Comparison of ENCODE assay signal across 8 mouse cellular contexts in genomic region chr11:97664339-97664665, GRCm38 (mm10). TPM values are rescaled to one million over a fixed set of nuclear protein-coding genes. Genes with fewer than 3 reads are reported as not detected.
DNase-seq lines count a peak whose midpoint lies in the region; ATAC-seq and TF ChIP-seq lines count a peak whose summit lies in the region.

No protein-coding gene starts in this region.

- peak overlapping the region; percentile 67 for H3ac ChIP-seq in myocyte (ENCODE audit: control insufficient read depth, insufficient read length)

- no peak for TF ChIP-seq CTCF in left cerebral cortex, adult 2 months (IDR thresholded peaks at IDR 0.05)

- 1% methylated on average over 6 of the region's 8 CpGs for WGBS in hindbrain, embryonic 16.5 days

- H3K4me1 ChIP-seq in brown adipose tissue, adult 24 weeks (ENCODE audit: control insufficient read depth, insufficient read depth, insufficient read length, low read length): peaks cover 2% of the 10 kb centered on the region; the same call in 1 of the 2 replicates
- H3K4me1 ChIP-seq in hindbrain, embryonic 16.5 days (ENCODE audit: control insufficient read depth, insufficient read depth, low read depth, low read length): peaks cover 46% of the 10 kb centered on the region

- ATAC-seq in hindbrain, embryonic 16.5 days: no peak

- no peak for DNase-seq in left cerebral cortex, adult 2 months (ENCODE audit: extremely low spot score in 1 of 2, low spot score in 2 of 2)
- no peak for DNase-seq in left cerebral cortex, adult 11 months (ENCODE audit: low spot score)
- DNase-seq in ovary, postnatal 10 days (ENCODE audit: low spot score): no peak
- no peak for DNase-seq in adrenal gland, postnatal 36 days
- no peak for DNase-seq in gastrocnemius, postnatal 25 days

- H3K4me3 ChIP-seq in left cerebral cortex, adult 2 months: peak overlapping the region; percentile 75
- peak overlapping the region; percentile 88 for H3K4me3 ChIP-seq in brown adipose tissue, adult 24 weeks (ENCODE audit: insufficient read depth, low read depth, low read length)
- H3K4me3 ChIP-seq in hindbrain, embryonic 16.5 days (ENCODE audit: low read length): peak overlapping the region; percentile 88
- H3K4me3 ChIP-seq in myocyte: peak overlapping the region; percentile 83

- TF ChIP-seq POLR2A in myocyte (IDR thresholded peaks at IDR 0.05; ENCODE audit: insufficient read length, low read depth): no peak

- peaks cover 9% of the 10 kb centered on the region for H3K27me3 ChIP-seq in hindbrain, embryonic 16.5 days (replicated peaks; ENCODE audit: control insufficient read depth, insufficient read depth, low read length)
- H3K27me3 ChIP-seq in myocyte (ENCODE audit: control insufficient read depth, insufficient read depth, insufficient read length): no peaks in the 10 kb centered on the region

- intact Hi-C loops in left cerebral cortex, adult 2 months (cut with DNase I): loop anchor here (5.0 kb wide), 1 partner anchor 33 kb away; no protein-coding TSS in a partner anchor

- peak overlapping the region; percentile 90 for H3K4me2 ChIP-seq in hindbrain, embryonic 16.5 days (ENCODE audit: low read length)
- H3K4me2 ChIP-seq in myocyte (ENCODE audit: low read depth): peak overlapping the region; percentile 72

- peak overlapping the region; percentile 84 for H3K27ac ChIP-seq in left cerebral cortex, adult 2 months
- H3K27ac ChIP-seq in brown adipose tissue, adult 24 weeks (replicated peaks; ENCODE audit: low read depth, low read length): peak overlapping the region; percentile 59
- H3K27ac ChIP-seq in hindbrain, embryonic 16.5 days (ENCODE audit: low read depth, low read length): peak overlapping the region; percentile 81; the same call in 1 of the 2 replicates

- H3K79me2 ChIP-seq in myocyte (ENCODE audit: control insufficient read depth, insufficient read depth): peaks cover 17% of the 10 kb centered on the region

- no peaks in the 10 kb centered on the region for H3K9me3 ChIP-seq in hindbrain, embryonic 16.5 days (ENCODE audit: control insufficient read depth, low read length)

- peak overlapping the region; percentile 88 for H3K9ac ChIP-seq in hindbrain, embryonic 16.5 days (ENCODE audit: low read depth, low read length)

- H3K36me3 ChIP-seq in hindbrain, embryonic 16.5 days (ENCODE audit: control insufficient read depth, insufficient read depth, low read length): peaks cover 6% of the 10 kb centered on the region
- no peaks in the 10 kb centered on the region for H3K36me3 ChIP-seq in myocyte (ENCODE audit: control insufficient read depth, insufficient read depth)

TF ChIP-seq in myocyte, 11 proteins besides CTCF, POLR2A, EP300 and RAD21:
- TF ChIP-seq CEBPB (IDR thresholded peaks at IDR 0.05; ENCODE audit: insufficient read depth, poor library complexity, severe bottlenecking) (no peak), E2F4 (IDR thresholded peaks at IDR 0.05; ENCODE audit: insufficient read depth) (no peak)

RNA-seq across cellular contexts. Expression of gene Mllt6, which starts 1.1 kb away (rescaled TPM):
- total RNA-seq in left cerebral cortex, adult 2 months (2021): 100 to 1,000 TPM; 143 to 147 TPM
- polyA plus RNA-seq in brown adipose tissue, adult 24 weeks (2012; ENCODE audit: insufficient read depth, insufficient read length, missing spikeins): 10.9 and 12.9 TPM in 2 replicates
- polyA plus RNA-seq in hindbrain, embryonic 16.5 days (2015; fragmentation: Nextera tagmentation; extraction: Ambion mirVana): 3.1 and 3.3 TPM in 2 replicates
- polyA plus RNA-seq in myocyte (2012; fragmentation: generic; extraction: Trizol): 15.5 TPM
- total RNA-seq in adrenal gland, postnatal 36 days (2021): 10 to 100 TPM; 38.6 to 41.5 TPM
- total RNA-seq in gastrocnemius, postnatal 25 days (2021): 10 to 100 TPM; 33.0 to 40.5 TPM

RNA-seq across cellular contexts. Expression of gene Cisd3, which starts 21.3 kb away (rescaled TPM):
- total RNA-seq in left cerebral cortex, adult 2 months (2021): 10 to 100 TPM; 47.7 to 57.6 TPM
- polyA plus RNA-seq in brown adipose tissue, adult 24 weeks (2012; ENCODE audit: insufficient read depth, insufficient read length, missing spikeins): 420 and 579 TPM in 2 replicates
- polyA plus RNA-seq in hindbrain, embryonic 16.5 days (2015; fragmentation: Nextera tagmentation; extraction: Ambion mirVana): 37.2 and 42.4 TPM in 2 replicates
- 112 TPM for polyA plus RNA-seq in myocyte (2012; fragmentation: generic; extraction: Trizol)
- total RNA-seq in adrenal gland, postnatal 36 days (2021): 100 to 1,000 TPM; 187 to 222 TPM
- 100 to 1,000 TPM; 109 to 113 TPM for total RNA-seq in gastrocnemius, postnatal 25 days (2021)

RNA-seq across cellular contexts. Expression of gene Epop, which starts 34.8 kb away (rescaled TPM):
- 100 to 1,000 TPM in 1 of 2 experiments, 10 to 100 TPM in 1; 99.9 to 107 TPM for total RNA-seq in left cerebral cortex, adult 2 months (2021)
- not detected in 2 replicates for polyA plus RNA-seq in brown adipose tissue, adult 24 weeks (2012; ENCODE audit: insufficient read depth, insufficient read length, missing spikeins)
- polyA plus RNA-seq in hindbrain, embryonic 16.5 days (2015; fragmentation: Nextera tagmentation; extraction: Ambion mirVana): 1.2 and 1.4 TPM in 2 replicates
- polyA plus RNA-seq in myocyte (2012; fragmentation: generic; extraction: Trizol): 3.3 TPM
- 1 to 10 TPM; 4.9 to 5.8 TPM for total RNA-seq in adrenal gland, postnatal 36 days (2021)
- 1 to 10 TPM; 1.2 to 1.6 TPM for total RNA-seq in gastrocnemius, postnatal 25 days (2021)

RNA-seq across cellular contexts. Expression of gene Pcgf2, which starts 36.0 kb away (rescaled TPM):
- total RNA-seq in left cerebral cortex, adult 2 months (2021): 10 to 100 TPM; 36.2 to 39.6 TPM
- 6.8 and 12.7 TPM in 2 replicates for polyA plus RNA-seq in brown adipose tissue, adult 24 weeks (2012; ENCODE audit: insufficient read depth, insufficient read length, missing spikeins)
- polyA plus RNA-seq in hindbrain, embryonic 16.5 days (2015; fragmentation: Nextera tagmentation; extraction: Ambion mirVana): 15.4 and 19.2 TPM in 2 replicates
- 24.3 TPM for polyA plus RNA-seq in myocyte (2012; fragmentation: generic; extraction: Trizol)
- total RNA-seq in adrenal gland, postnatal 36 days (2021): 10 to 100 TPM; 25.7 to 28.5 TPM
- total RNA-seq in gastrocnemius, postnatal 25 days (2021): 1 to 10 TPM; 2.4 to 3.3 TPM

RNA-seq across cellular contexts. Expression of gene Psmb3, which starts 38.9 kb away (rescaled TPM):
- 100 to 1,000 TPM; 113 to 123 TPM for total RNA-seq in left cerebral cortex, adult 2 months (2021)
- polyA plus RNA-seq in brown adipose tissue, adult 24 weeks (2012; ENCODE audit: insufficient read depth, insufficient read length, missing spikeins): 364 and 464 TPM in 2 replicates
- polyA plus RNA-seq in hindbrain, embryonic 16.5 days (2015; fragmentation: Nextera tagmentation; extraction: Ambion mirVana): 422 and 438 TPM in 2 replicates
- 694 TPM for polyA plus RNA-seq in myocyte (2012; fragmentation: generic; extraction: Trizol)
- total RNA-seq in adrenal gland, postnatal 36 days (2021): 100 to 1,000 TPM; 227 to 235 TPM
- total RNA-seq in gastrocnemius, postnatal 25 days (2021): 100 to 1,000 TPM; 128 TPM

Comparison
In these comparisons a context has a peak if more than half of its experiments do, and no peak if none do; other contexts are left out.
1. RNA of gene Epop, which starts 34.8 kb away (total RNA-seq): 99.9 to 107 TPM in left cerebral cortex, adult 2 months; 4.9 to 5.8 TPM in adrenal gland, postnatal 36 days and 1.2 to 1.6 TPM in gastrocnemius, postnatal 25 days; every median in the first group is over 10 times any median in the second.
2. Peak in every context shown above with its lines, with median percentiles within 50 percentile points of each other: H3K27ac ChIP-seq and H3K4me3 ChIP-seq.